Mouse (Mus musculus) kidney, postnatal 25 days (tissue): Measurements from ENCODE around the gene Olfr589.
"Not testable (repeated sequence)": the region's sequence is repeated elsewhere in the genome, so short reads cannot be mapped to it uniquely, and the experiment has no call there.

Source experiments
- DNase-seq, 2 experiments: peaks; one replicate each; pipeline ENCODE4 v3.0.0; 2021; ENCODE audit warnings: mixed read lengths in 2 of 2

The Olfr589 gene

GRCm38 (mm10) chr7:103156256-103156655 lies at the start of gene Olfr589:
TSS of gene Olfr589 (minus strand) at chr7:103156356.
- DNase-seq, result no peak

- not testable (repeated sequence) for DNase-seq
Observed at GRCm38 (mm10) chr7:103184503-103184902, 28.3 kb upstream of the Olfr589 start, which contains the start of gene Olfr592. TSS of gene Olfr592 (plus strand) at chr7:103184803.

GRCm38 (mm10) chr7:103178240-103178639 lies 22.1 kb upstream of the Olfr589 start, which contains the start of gene Olfr591:
TSS of gene Olfr591 (minus strand) at chr7:103178340.
- no peak for DNase-seq

- no peak for DNase-seq
Observed at GRCm38 (mm10) chr7:103169697-103170096, 13.5 kb upstream of the Olfr589 start.

GRCm38 (mm10) chr7:103140579-103140978 lies 15.6 kb downstream of the Olfr589 start, which contains the start of gene Olfr588-ps1:
TSS of gene Olfr588-ps1 (plus strand) at chr7:103140879.
- no peak for DNase-seq

GRCm38 (mm10) chr7:103125538-103125937 lies 30.6 kb downstream of the Olfr589 start, which contains the start of gene Olfr586:
TSS of gene Olfr586 (minus strand) at chr7:103125638.
- DNase-seq, result no peak

- no peak for DNase-seq
Observed at GRCm38 (mm10) chr7:103119406-103119805, 36.8 kb downstream of the Olfr589 start.
